Mouse (Mus musculus): ENCODE measurements around the gene Pip5kl1. TPM values are rescaled to one million over a fixed set of nuclear protein-coding genes. Genes with fewer than 3 reads are reported as not detected.

Gene Pip5kl1
- polyA plus RNA-seq, 1 experiment, result not detected

GRCm38 (mm10) chr2:32585149-32585714 is 10.6 kb downstream of the Pip5kl1 start:
- Histone ChIP-seq H3K27ac (ENCODE audit: control insufficient read depth, insufficient read depth, low read depth, low read length, poor library complexity) (no peak overlapping the region), H3K4me3 (replicated peaks; ENCODE audit: control insufficient read depth, low read depth, low read length) (no peak overlapping the region), H3K4me1 (ENCODE audit: control insufficient read depth, insufficient read depth, low read length) (no peaks in the 10 kb centered on the region; the same call in 1 of the 2 replicates)
- 83% methylated on average over 7 of the region's 7 CpGs for WGBS
- TF ChIP-seq CTCF (IDR thresholded peaks at IDR 0.05; ENCODE audit: control insufficient read depth, insufficient read depth, low read length) (no peak), POLR2A (IDR thresholded peaks at IDR 0.05; ENCODE audit: borderline replicate concordance, control insufficient read depth, low read depth, low read length) (no peak)

GRCm38 (mm10) chr2:32586871-32587351 is 12.3 kb downstream of the Pip5kl1 start, which contains the start of gene St6galnac4:
TSS of gene St6galnac4 (plus strand) at chr2:32587095.
- WGBS, result under 1% methylated on average over 38 of the region's 38 CpGs
- Histone ChIP-seq H3K27ac (ENCODE audit: control insufficient read depth, insufficient read depth, low read depth, low read length, poor library complexity) (peak within 1 kb of the TSS; percentile 67), H3K4me3 (replicated peaks; ENCODE audit: control insufficient read depth, low read depth, low read length) (peak within 1 kb of the TSS; percentile 92), H3K4me1 (ENCODE audit: control insufficient read depth, insufficient read depth, low read length) (no peaks in the 10 kb centered on the region; the same call in 1 of the 2 replicates)
- peak; percentile 19; the same call in 1 of the 2 replicates for TF ChIP-seq CTCF (IDR thresholded peaks at IDR 0.05; ENCODE audit: control insufficient read depth, insufficient read depth, low read length)
- TF ChIP-seq POLR2A (IDR thresholded peaks at IDR 0.05; ENCODE audit: borderline replicate concordance, control insufficient read depth, low read depth, low read length), result peak; percentile 52; the same call in 1 of the 2 replicates

GRCm38 (mm10) chr2:32587731-32588321 is 13.2 kb downstream of the Pip5kl1 start:
- under 1% methylated on average over 9 of the region's 9 CpGs for WGBS
- no peak for TF ChIP-seq POLR2A (IDR thresholded peaks at IDR 0.05; ENCODE audit: borderline replicate concordance, control insufficient read depth, low read depth, low read length)
- no peaks in the 10 kb centered on the region; the same call in 1 of the 2 replicates for H3K4me1 ChIP-seq (ENCODE audit: control insufficient read depth, insufficient read depth, low read length)
- H3K4me3 ChIP-seq (replicated peaks; ENCODE audit: control insufficient read depth, low read depth, low read length), result peak overlapping the region; percentile 92
- peak overlapping the region; percentile 67 for H3K27ac ChIP-seq (ENCODE audit: control insufficient read depth, insufficient read depth, low read depth, low read length, poor library complexity)

GRCm38 (mm10) chr2:32589213-32589795 is 14.7 kb downstream of the Pip5kl1 start:
- TF ChIP-seq POLR2A (IDR thresholded peaks at IDR 0.05; ENCODE audit: borderline replicate concordance, control insufficient read depth, low read depth, low read length) (no peak), CTCF (IDR thresholded peaks at IDR 0.05; ENCODE audit: control insufficient read depth, insufficient read depth, low read length) (no peak)
- no peak overlapping the region for H3K27ac ChIP-seq (ENCODE audit: control insufficient read depth, insufficient read depth, low read depth, low read length, poor library complexity)
- no peaks in the 10 kb centered on the region; the same call in 1 of the 2 replicates for H3K4me1 ChIP-seq (ENCODE audit: control insufficient read depth, insufficient read depth, low read length)
- 64% methylated on average over 11 of the region's 11 CpGs for WGBS
- H3K4me3 ChIP-seq (replicated peaks; ENCODE audit: control insufficient read depth, low read depth, low read length), result no peak overlapping the region

- TF ChIP-seq CTCF (IDR thresholded peaks at IDR 0.05; ENCODE audit: control insufficient read depth, insufficient read depth, low read length), result no peak
- no peak for TF ChIP-seq POLR2A (IDR thresholded peaks at IDR 0.05; ENCODE audit: borderline replicate concordance, control insufficient read depth, low read depth, low read length)
- WGBS, result 83% methylated on average over 10 of the region's 10 CpGs
- Histone ChIP-seq H3K27ac (ENCODE audit: control insufficient read depth, insufficient read depth, low read depth, low read length, poor library complexity) (no peak overlapping the region), H3K4me1 (ENCODE audit: control insufficient read depth, insufficient read depth, low read length) (no peaks in the 10 kb centered on the region; the same call in 1 of the 2 replicates), H3K4me3 (replicated peaks; ENCODE audit: control insufficient read depth, low read depth, low read length) (no peak overlapping the region)
Measured at GRCm38 (mm10) chr2:32590224-32590623, 15.6 kb downstream of the Pip5kl1 start.

- Histone ChIP-seq H3K4me3 (replicated peaks; ENCODE audit: control insufficient read depth, low read depth, low read length) (no peak overlapping the region), H3K27ac (ENCODE audit: control insufficient read depth, insufficient read depth, low read depth, low read length, poor library complexity) (no peak overlapping the region), H3K4me1 (ENCODE audit: control insufficient read depth, insufficient read depth, low read length) (no peaks in the 10 kb centered on the region; the same call in 1 of the 2 replicates)
- 60% methylated on average over 6 of the region's 6 CpGs for WGBS
- TF ChIP-seq CTCF (IDR thresholded peaks at IDR 0.05; ENCODE audit: control insufficient read depth, insufficient read depth, low read length) (no peak), POLR2A (IDR thresholded peaks at IDR 0.05; ENCODE audit: borderline replicate concordance, control insufficient read depth, low read depth, low read length) (no peak)
Measured at GRCm38 (mm10) chr2:32591249-32591648, 16.7 kb downstream of the Pip5kl1 start.

GRCm38 (mm10) chr2:32596725-32597124 is 22.1 kb downstream of the Pip5kl1 start:
- H3K4me1 ChIP-seq (ENCODE audit: control insufficient read depth, insufficient read depth, low read length), result peaks cover 1% of the 10 kb centered on the region; the same call in 1 of the 2 replicates
- TF ChIP-seq POLR2A (IDR thresholded peaks at IDR 0.05; ENCODE audit: borderline replicate concordance, control insufficient read depth, low read depth, low read length), result no peak
- no peak for TF ChIP-seq CTCF (IDR thresholded peaks at IDR 0.05; ENCODE audit: control insufficient read depth, insufficient read depth, low read length)
- no peak overlapping the region for H3K27ac ChIP-seq (ENCODE audit: control insufficient read depth, insufficient read depth, low read depth, low read length, poor library complexity)
- WGBS, result 88% methylated on average over 13 of the region's 13 CpGs
- no peak overlapping the region for H3K4me3 ChIP-seq (replicated peaks; ENCODE audit: control insufficient read depth, low read depth, low read length)

GRCm38 (mm10) chr2:32597248-32597647 is 22.7 kb downstream of the Pip5kl1 start:
- H3K4me1 ChIP-seq (ENCODE audit: control insufficient read depth, insufficient read depth, low read length), result peaks cover 1% of the 10 kb centered on the region; the same call in 1 of the 2 replicates
- H3K4me3 ChIP-seq (replicated peaks; ENCODE audit: control insufficient read depth, low read depth, low read length), result no peak overlapping the region
- TF ChIP-seq POLR2A (IDR thresholded peaks at IDR 0.05; ENCODE audit: borderline replicate concordance, control insufficient read depth, low read depth, low read length) (no peak), CTCF (IDR thresholded peaks at IDR 0.05; ENCODE audit: control insufficient read depth, insufficient read depth, low read length) (no peak)
- H3K27ac ChIP-seq (ENCODE audit: control insufficient read depth, insufficient read depth, low read depth, low read length, poor library complexity), result no peak overlapping the region
- 83% methylated on average over 5 of the region's 5 CpGs for WGBS

All from bone marrow, adult 2 months (tissue).